Mouse (Mus musculus) forebrain, embryonic 11.5 days (tissue): ENCODE measurements around the gene Spem2. TPM values are rescaled to one million over a fixed set of nuclear protein-coding genes. Genes with fewer than 3 reads are reported as not detected.
A peak's percentile ranks its signal among the peaks of the same experiment; 100 is the strongest.
"Not testable (repeated sequence)": the region's sequence is repeated elsewhere in the genome, so short reads cannot be mapped to it uniquely, and the experiment has no call there.

Source experiments
- ATAC-seq: fragments of 200-750 bp; cut with Nextera tagmentation; replicated peaks from 2 replicates; pipeline ENCODE4 v1.8.0; 2017; ENCODE audit warnings: moderate TSS enrichment; ENCODE audit not compliant: low FRiP score
- DNase-seq: peaks from one replicate; pipeline ENCODE4 v3.0.0-alpha.2; 2017; ENCODE audit warnings: low spot score
- H3K27ac ChIP-seq: fragments of 300-500 bp; sonication (generic); 2 replicates; pipeline ENCODE4 v1.5.1; 2014; ENCODE audit warnings: low read depth, low read length
- H3K27me3 ChIP-seq: fragments of 300-500 bp; sonication (generic); 2 replicates; pipeline ENCODE4 v1.6.1; 2014; ENCODE audit warnings: mild to moderate bottlenecking, low read length, mixed read lengths; ENCODE audit not compliant: control insufficient read depth, insufficient read depth
- H3K36me3 ChIP-seq: fragments of 300-500 bp; sonication (generic); 2 replicates; pipeline ENCODE4 v1.6.1; 2014; ENCODE audit warnings: mild to moderate bottlenecking, low read length, moderate library complexity, mixed read lengths; ENCODE audit not compliant: control insufficient read depth, insufficient read depth
- H3K4me1 ChIP-seq: fragments of 300-500 bp; sonication (generic); replicated peaks from 2 replicates; pipeline ENCODE4 v1.6.1; 2014; ENCODE audit warnings: low read length, mixed read lengths; ENCODE audit not compliant: control insufficient read depth, insufficient read depth
- H3K4me2 ChIP-seq: fragments of 300-500 bp; sonication (generic); 2 replicates; pipeline ENCODE4 v1.6.1; 2014; ENCODE audit warnings: low read depth, mild to moderate bottlenecking, low read length, moderate library complexity, mixed read lengths; ENCODE audit not compliant: severe bottlenecking
- H3K4me3 ChIP-seq: fragments of 300-500 bp; sonication (generic); 2 replicates; pipeline ENCODE4 v1.5.1; 2014; ENCODE audit warnings: low read depth, low read length
- H3K9ac ChIP-seq: fragments of 300-500 bp; sonication (generic); 2 replicates; pipeline ENCODE4 v1.6.1; 2014; ENCODE audit warnings: low read length
- H3K9me3 ChIP-seq: fragments of 300-500 bp; sonication (generic); 2 replicates; pipeline ENCODE4 v1.6.1; 2016; ENCODE audit warnings: low read length, mixed read lengths; ENCODE audit not compliant: control insufficient read depth
- WGBS: fragments of 180-500 bp; shearing (Covaris S2); extraction: QIAGEN DNeasy Blood & Tissue Kit; methylation state at CpG from one replicate; pipeline ENCODE4 v1.1.7; 2014; 5-methylcytosine and 5-hydroxymethylcytosine counted together
- polyA plus RNA-seq: library from polyadenylated mRNA; unstranded; fragments of >200 nt; fragmentation: Nextera tagmentation; extraction: Ambion mirVana; gene quantifications from 2 replicates; pipeline ENCODE4 v1.2.1, GENCODE M21; 2014

Spem2 gene
- polyA plus RNA-seq: not detected in 2 replicates

DNA sequence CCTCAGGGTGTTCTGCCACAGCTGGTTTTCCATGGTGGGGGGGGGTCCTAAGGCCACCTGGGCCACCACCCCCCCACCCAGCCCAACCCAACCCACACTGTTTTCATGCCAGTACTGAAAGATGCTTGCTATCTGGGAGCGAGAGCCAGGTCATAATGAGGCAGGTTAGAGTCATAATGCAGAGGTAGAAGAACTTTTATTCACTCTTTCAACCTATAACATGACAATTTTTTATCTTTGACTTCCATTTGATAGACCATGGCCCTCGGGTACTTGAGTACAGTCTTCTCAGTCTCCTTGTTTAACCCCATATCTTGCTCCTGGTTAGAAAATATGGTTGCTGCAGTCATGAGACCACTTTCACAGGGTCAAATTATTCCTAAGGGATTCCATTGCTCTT, at the start of gene Spem2:
Gene Spem2, minus strand, starts transcription at position 101 of the 400 bp plus-strand sequence.
- no peaks in the 10 kb centered on the region for H3K27me3 ChIP-seq
- no peak within 1 kb of the TSS for H3K4me3 ChIP-seq
- H3K36me3 ChIP-seq: no peaks in the 10 kb centered on the region; the same call in 1 of the 2 replicates
- ATAC-seq (no peak), DNase-seq (no peak)
- H3K9me3 ChIP-seq: 0 out of 2 replicates have a peak, but pooled peaks cover 2% of the 10 kb centered on the region
- WGBS: 83% methylated on average over 2 of the region's 2 CpGs
- no peak within 1 kb of the TSS for H3K4me2 ChIP-seq
- no peak within 1 kb of the TSS for H3K27ac ChIP-seq
- no peak within 1 kb of the TSS for H3K9ac ChIP-seq
- no peaks in the 10 kb centered on the region for H3K4me1 ChIP-seq

DNA sequence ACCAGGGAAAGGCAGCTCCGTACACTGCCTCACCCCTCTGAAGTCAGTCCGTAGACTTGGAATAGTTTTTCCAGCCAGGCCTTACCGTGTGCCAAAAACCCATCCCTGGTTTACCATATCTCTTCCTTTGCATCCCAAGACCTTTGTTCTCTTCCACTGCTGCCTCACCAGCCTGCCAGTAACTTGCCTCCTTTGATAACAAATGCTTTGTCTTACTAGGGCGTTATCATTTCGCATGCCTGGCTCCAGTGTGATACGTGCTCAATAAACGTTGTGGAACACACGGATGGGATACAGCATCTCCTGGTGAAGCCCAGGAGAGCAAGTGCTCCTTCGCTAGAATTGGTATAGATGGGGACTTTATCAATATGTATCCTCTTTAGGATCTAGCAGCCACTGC, 49.1 kb upstream of the Spem2 start:
- WGBS: 76% methylated on average over 9 of the region's 9 CpGs
- Histone ChIP-seq H3K36me3 (no peaks in the 10 kb centered on the region), H3K4me3 (no peak overlapping the region), H3K9ac (no peak overlapping the region), H3K27ac (no peak overlapping the region), H3K9me3 (no peaks in the 10 kb centered on the region), H3K27me3 (no peaks in the 10 kb centered on the region), H3K4me1 (no peaks in the 10 kb centered on the region), H3K4me2 (no peak overlapping the region)
- DNase-seq (no peak), ATAC-seq (no peak)

DNA sequence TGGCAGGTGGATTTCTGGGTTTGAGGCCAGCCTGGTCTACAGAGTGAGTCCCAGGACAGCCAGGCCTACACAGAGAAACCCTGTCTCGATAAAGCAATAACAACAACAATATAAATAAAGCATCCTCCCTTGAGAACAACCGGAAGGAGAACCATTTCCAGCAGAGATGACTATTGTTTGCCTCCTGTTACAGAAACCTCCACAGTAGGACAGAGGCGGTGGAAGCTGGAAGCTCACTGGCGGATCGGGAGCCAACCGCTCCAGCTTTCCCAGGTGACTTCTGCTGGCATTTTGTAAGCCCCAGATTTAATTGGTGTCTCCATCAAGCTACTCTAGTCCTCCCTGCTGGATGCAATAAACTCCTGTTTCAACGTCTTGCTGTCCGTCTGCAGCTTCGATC, 47.3 kb upstream of the Spem2 start:
- Histone ChIP-seq H3K36me3 (no peaks in the 10 kb centered on the region), H3K9ac (no peak overlapping the region), H3K4me2 (no peak overlapping the region), H3K4me3 (no peak overlapping the region), H3K27ac (no peak overlapping the region), H3K9me3 (no peaks in the 10 kb centered on the region), H3K4me1 (no peaks in the 10 kb centered on the region), H3K27me3 (no peaks in the 10 kb centered on the region)
- DNase-seq: no peak
- no peak for ATAC-seq
- 88% methylated on average over 9 of the region's 9 CpGs for WGBS

- Histone ChIP-seq H3K27ac (no peak overlapping the region), H3K27me3 (no peaks in the 10 kb centered on the region; the same call in 1 of the 2 replicates), H3K4me1 (no peaks in the 10 kb centered on the region), H3K4me2 (no peak overlapping the region), H3K4me3 (no peak overlapping the region), H3K9me3 (no peaks in the 10 kb centered on the region), H3K36me3 (no peaks in the 10 kb centered on the region), H3K9ac (no peak overlapping the region)
- no peak for DNase-seq
- ATAC-seq: no peak
- WGBS: 66% methylated on average over 8 of the region's 8 CpGs
Observed at GRCm38 (mm10) chr11:69864138-69864860, 46.0 kb upstream of the Spem2 start.

DNA sequence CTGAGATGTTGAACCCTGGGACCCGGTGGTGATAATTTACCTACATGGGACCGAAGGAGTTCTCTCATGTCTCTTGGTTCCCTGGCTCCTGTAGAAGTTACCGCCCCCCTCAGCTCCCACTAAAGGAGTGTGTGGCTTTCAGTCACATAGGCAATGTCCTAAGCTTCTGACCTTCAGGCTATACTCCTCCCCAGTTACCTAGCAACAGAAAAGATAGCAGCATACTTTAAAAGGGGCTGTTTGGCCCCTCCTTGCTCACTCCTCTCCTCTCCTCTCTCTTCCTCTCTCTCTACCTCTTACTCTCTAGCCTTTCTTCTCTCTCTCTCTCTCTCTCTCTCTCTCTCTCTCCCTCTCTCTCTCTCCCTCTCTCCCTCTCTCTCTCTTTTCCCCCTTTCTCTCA, 45.5 kb upstream of the Spem2 start:
- 77% methylated on average over 3 of the region's 3 CpGs for WGBS
- H3K27ac ChIP-seq, H3K4me1 ChIP-seq, H3K36me3 ChIP-seq, H3K9ac ChIP-seq, H3K27me3 ChIP-seq, H3K4me3 ChIP-seq, H3K4me2 ChIP-seq, H3K9me3 ChIP-seq, ATAC-seq, DNase-seq: not testable (repeated sequence)

DNA sequence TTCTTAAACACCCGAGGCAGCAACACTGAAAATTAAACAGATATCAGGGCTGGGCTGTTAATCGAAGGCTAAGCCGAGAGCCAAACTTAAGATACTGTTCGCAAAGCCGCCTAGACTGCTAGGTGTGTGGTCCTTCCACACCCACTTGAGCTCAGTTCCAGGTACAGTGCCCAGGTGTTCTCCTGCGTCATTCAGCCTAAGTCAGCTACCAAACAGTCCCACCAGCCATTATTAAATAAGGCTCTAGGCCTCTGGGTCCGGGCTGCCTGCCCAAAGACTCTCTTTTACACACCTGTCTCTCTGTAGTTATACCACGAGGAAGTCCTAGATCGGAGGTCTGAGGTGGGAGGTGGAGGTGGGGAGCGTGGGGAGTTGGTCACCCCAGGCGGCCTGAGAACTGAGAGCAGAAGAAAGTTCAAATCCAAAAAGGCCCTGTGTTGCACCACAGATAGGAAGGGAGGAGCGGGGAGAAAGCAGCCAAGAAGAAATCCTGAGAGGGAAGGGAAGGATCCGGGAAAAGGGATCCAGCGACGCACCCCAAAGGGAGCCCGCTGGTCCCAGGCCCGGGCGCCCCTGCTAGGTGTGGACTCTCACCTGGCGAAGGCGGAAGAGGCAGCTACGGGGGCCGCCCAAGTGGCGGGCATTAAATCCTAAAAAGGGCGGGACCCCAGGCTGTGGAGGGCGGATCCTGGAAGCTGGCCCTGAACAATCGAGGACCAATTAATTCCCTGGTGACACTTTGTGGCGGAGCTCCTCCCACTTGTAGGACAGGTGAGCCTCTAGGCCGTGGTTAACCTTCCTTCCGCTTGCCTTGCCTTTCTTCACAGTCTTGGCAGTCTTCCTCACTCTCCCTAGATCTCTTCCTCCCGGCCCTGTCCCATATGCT, 40.1 kb upstream of the Spem2 start, which contains the start of gene Tnk1:
Gene Tnk1, minus strand, starts transcription at position 618 of the 886 bp plus-strand sequence.
- ATAC-seq: no peak
- H3K4me1 ChIP-seq: no peaks in the 10 kb centered on the region
- no peak within 1 kb of the TSS for H3K4me3 ChIP-seq
- H3K27ac ChIP-seq: no peak within 1 kb of the TSS
- peaks cover 9% of the 10 kb centered on the region; the same call in 1 of the 2 replicates for H3K27me3 ChIP-seq
- no peaks in the 10 kb centered on the region for H3K36me3 ChIP-seq
- WGBS: 19% methylated on average over 30 of the region's 30 CpGs
- no peaks in the 10 kb centered on the region for H3K9me3 ChIP-seq
- DNase-seq: no peak
- H3K9ac ChIP-seq: no peak within 1 kb of the TSS
- no peak within 1 kb of the TSS for H3K4me2 ChIP-seq

DNA sequence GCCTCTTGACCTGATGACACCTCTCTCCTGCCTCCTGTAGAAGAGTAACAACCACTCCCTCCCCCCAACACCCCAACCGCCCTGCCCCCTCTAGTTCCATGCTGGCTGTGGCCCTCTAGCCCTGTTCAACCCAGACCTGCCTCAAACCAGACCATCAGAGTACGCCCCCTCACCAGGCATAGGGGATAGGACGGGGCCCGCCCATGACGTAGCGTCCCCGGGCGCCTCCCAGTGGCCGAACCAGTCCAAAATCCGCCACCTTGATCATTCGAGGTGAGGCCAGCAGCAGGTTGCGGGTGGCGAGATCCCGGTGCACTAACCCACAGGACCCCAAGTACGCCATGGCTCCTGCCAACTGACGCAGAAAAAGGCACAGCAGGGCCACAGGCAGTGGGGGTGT, 37.1 kb upstream of the Spem2 start:
- 19% methylated on average over 16 of the region's 16 CpGs for WGBS
- no peak overlapping the region for H3K27ac ChIP-seq

GRCm38 (mm10) chr11:69854680-69855079, 36.4 kb upstream of the Spem2 start:
- Histone ChIP-seq H3K4me2 (no peak overlapping the region), H3K27ac (no peak overlapping the region), H3K36me3 (peaks cover 3% of the 10 kb centered on the region; the same call in 1 of the 2 replicates), H3K27me3 (peaks cover 9% of the 10 kb centered on the region; the same call in 1 of the 2 replicates), H3K4me3 (no peak overlapping the region), H3K9ac (no peak overlapping the region), H3K4me1 (no peaks in the 10 kb centered on the region), H3K9me3 (no peaks in the 10 kb centered on the region)
- DNase-seq: no peak
- no peak for ATAC-seq
- WGBS: 89% methylated on average over 10 of the region's 10 CpGs

More for the DNA sequence above, 37.1 kb upstream of the Spem2 start:
- H3K9ac ChIP-seq: no peak overlapping the region
- H3K27me3 ChIP-seq: peaks cover 9% of the 10 kb centered on the region; the same call in 1 of the 2 replicates
- peak; percentile 58; the same call in 1 of the 2 replicates for ATAC-seq
- DNase-seq: peak; percentile 84
- H3K9me3 ChIP-seq: no peaks in the 10 kb centered on the region
- H3K4me3 ChIP-seq: no peak overlapping the region
- H3K4me1 ChIP-seq: no peaks in the 10 kb centered on the region
- no peak overlapping the region for H3K4me2 ChIP-seq
- H3K36me3 ChIP-seq: peaks cover 3% of the 10 kb centered on the region; the same call in 1 of the 2 replicates
